Mouse (Mus musculus) stomach, postnatal 0 days (tissue): ENCODE results near the gene Cmtm3.

Experiments used
- CTCF ChIP-seq: IDR thresholded peaks from 2 replicates; pipeline ENCODE4 v1.5.1; 2016; ENCODE audit warnings: antibody characterized with exemption, low read depth, mild to moderate bottlenecking, moderate library complexity
- EP300 ChIP-seq: optimal IDR thresholded peaks from 2 replicates; pipeline ENCODE3; 2016; ENCODE audit warnings: antibody characterized with exemption

- TF ChIP-seq EP300 (no peak), CTCF (no peak)
These were observed 9.8 kb downstream of the Cmtm3 start for GRCm38 (mm10) chr8:104348971-104349370.
